Mouse (Mus musculus): ENCODE measurements around the gene Maff.

Gene Maff

GRCm38 (mm10) chr15:79329979-79330363, 16.4 kb upstream of the Maff start:
- DNase-seq (ENCODE audit: low spot score in 2 of 2) = no peak

GRCm38 (mm10) chr15:79330521-79330920, 15.9 kb upstream of the Maff start:
- no peak for DNase-seq (ENCODE audit: low spot score in 2 of 2)

GRCm38 (mm10) chr15:79333409-79333808, 13.0 kb upstream of the Maff start:
- no peak for DNase-seq (ENCODE audit: low spot score in 2 of 2)

- DNase-seq (ENCODE audit: low spot score in 2 of 2) = no peak
Observed at GRCm38 (mm10) chr15:79335061-79335655, 11.3 kb upstream of the Maff start.

GRCm38 (mm10) chr15:79338978-79339377, 7.4 kb upstream of the Maff start:
- no peak for DNase-seq (ENCODE audit: low spot score in 2 of 2)

- no peak for DNase-seq (ENCODE audit: low spot score in 2 of 2)
Observed at GRCm38 (mm10) chr15:79342641-79343337, 3.6 kb upstream of the Maff start.

GRCm38 (mm10) chr15:79344627-79345026, 1.8 kb upstream of the Maff start:
- no peak for DNase-seq (ENCODE audit: low spot score in 2 of 2)

GRCm38 (mm10) chr15:79347165-79347844, 884 bp downstream of the Maff start:
- DNase-seq (ENCODE audit: low spot score in 2 of 2) = peak; percentile 93 to 95

GRCm38 (mm10) chr15:79347845-79348506, 1.6 kb downstream of the Maff start:
- peak in 1 of 2 experiments; percentile 61 for DNase-seq (ENCODE audit: low spot score in 2 of 2)

- DNase-seq (ENCODE audit: low spot score in 2 of 2) = no peak
Observed at GRCm38 (mm10) chr15:79348651-79349050, 2.2 kb downstream of the Maff start.

GRCm38 (mm10) chr15:79350866-79351265, 4.4 kb downstream of the Maff start:
- DNase-seq (ENCODE audit: low spot score in 2 of 2) = no peak

- no peak for DNase-seq (ENCODE audit: low spot score in 2 of 2)
Observed at GRCm38 (mm10) chr15:79351331-79351767, 4.9 kb downstream of the Maff start.

- no peak for DNase-seq (ENCODE audit: low spot score in 2 of 2)
Observed at GRCm38 (mm10) chr15:79352479-79352878, 6.1 kb downstream of the Maff start.

- DNase-seq (ENCODE audit: low spot score in 2 of 2) = no peak
Observed at GRCm38 (mm10) chr15:79353690-79354305, 7.4 kb downstream of the Maff start.

- DNase-seq (ENCODE audit: low spot score in 2 of 2) = no peak
Observed at GRCm38 (mm10) chr15:79354619-79355018, 8.2 kb downstream of the Maff start.

- no peak for DNase-seq (ENCODE audit: low spot score in 2 of 2)
Observed at GRCm38 (mm10) chr15:79356481-79356880, 10.1 kb downstream of the Maff start.

- peak; percentile 75 to 80 for DNase-seq (ENCODE audit: low spot score in 2 of 2)
Observed at GRCm38 (mm10) chr15:79357036-79357911, 10.9 kb downstream of the Maff start.

GRCm38 (mm10) chr15:79357974-79358690, 11.7 kb downstream of the Maff start:
- DNase-seq (ENCODE audit: low spot score in 2 of 2) = peak in 1 of 2 experiments; percentile 31

GRCm38 (mm10) chr15:79359954-79360353, 13.5 kb downstream of the Maff start:
- DNase-seq (ENCODE audit: low spot score in 2 of 2) = peak in 1 of 2 experiments; percentile 42

- DNase-seq (ENCODE audit: low spot score in 2 of 2) = peak in 1 of 2 experiments; percentile 32
Observed at GRCm38 (mm10) chr15:79360371-79360770, 13.9 kb downstream of the Maff start.

Data from right cerebral cortex, postnatal 10 days (tissue).